Mouse (Mus musculus) forebrain, embryonic 16.5 days (tissue): ENCODE measurements at regions not wholly inside any gene's neighbourhood (a gene's known extent, or its start where the extent isn't known, plus 50 kb on each side); places are given as distances from the start of the nearest gene placed in this dataset.
A peak's percentile ranks its signal among the peaks of the same experiment; 100 is the strongest.

Source experiments
- ATAC-seq: fragments of 200-750 bp; cut with Nextera tagmentation; 2 replicates; pipeline ENCODE4 v1.8.0; 2017; ENCODE audit warnings: mild to moderate bottlenecking, moderate library complexity
- H3K27ac ChIP-seq: fragments of 300-500 bp; sonication (generic); 2 replicates; pipeline ENCODE4 v1.5.1; 2014; ENCODE audit warnings: low read length, control low read depth
- H3K27me3 ChIP-seq: fragments of 300-500 bp; sonication (generic); replicated peaks from 2 replicates; pipeline ENCODE4 v1.6.1; 2014; ENCODE audit warnings: low read length; ENCODE audit not compliant: control insufficient read depth, insufficient read depth
- H3K36me3 ChIP-seq: fragments of 300-500 bp; sonication (generic); 2 replicates; pipeline ENCODE4 v1.6.1; 2014; ENCODE audit not compliant: control insufficient read depth, insufficient read depth
- H3K4me1 ChIP-seq: fragments of 300-500 bp; sonication (generic); replicated peaks from 2 replicates; pipeline ENCODE4 v1.6.1; 2014; ENCODE audit warnings: low read length; ENCODE audit not compliant: control insufficient read depth, insufficient read depth
- H3K4me2 ChIP-seq: fragments of 300-500 bp; sonication (generic); 2 replicates; pipeline ENCODE4 v1.6.1; 2014; ENCODE audit warnings: mild to moderate bottlenecking, low read length, control low read depth
- H3K4me3 ChIP-seq: fragments of 300-500 bp; sonication (generic); replicated peaks from 2 replicates; pipeline ENCODE4 v1.5.1; 2014; ENCODE audit warnings: mild to moderate bottlenecking, low read length, control low read depth
- H3K9ac ChIP-seq: fragments of 300-500 bp; sonication (generic); replicated peaks from 2 replicates; pipeline ENCODE4 v1.6.1; 2014; ENCODE audit warnings: low read depth, low read length, control low read depth
- H3K9me3 ChIP-seq: fragments of 300-500 bp; sonication (generic); 2 replicates; pipeline ENCODE4 v1.6.1; 2016; ENCODE audit warnings: low read length; ENCODE audit not compliant: control insufficient read depth
- WGBS: fragments of 180-500 bp; shearing (Covaris S2); extraction: QIAGEN DNeasy Blood & Tissue Kit; methylation state at CpG from one replicate; pipeline ENCODE4 v1.1.7; 2014; 5-methylcytosine and 5-hydroxymethylcytosine counted together

DNA sequence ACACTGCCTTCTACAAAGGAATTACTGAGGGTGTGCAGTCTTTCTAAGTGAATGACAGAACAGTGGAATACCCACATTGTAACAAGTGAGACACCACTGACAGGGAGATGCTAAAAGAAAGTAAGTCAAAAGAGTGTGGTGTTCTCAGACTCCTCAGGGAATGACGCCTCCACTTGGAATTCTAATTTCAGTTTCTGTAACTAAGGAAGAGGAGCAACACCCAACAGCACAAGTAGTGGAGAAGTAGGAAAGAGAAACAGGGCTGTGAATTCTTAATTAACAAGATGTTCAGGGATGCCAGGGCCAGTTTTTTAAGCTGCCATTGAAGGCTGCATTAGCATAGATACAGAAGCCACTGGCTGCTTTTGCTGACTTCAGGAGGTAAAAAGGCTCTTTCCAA, 81.4 kb downstream of the Fscb start:
- H3K4me1 ChIP-seq, result no peaks in the 10 kb centered on the region
- no peaks in the 10 kb centered on the region for H3K27me3 ChIP-seq
- no peaks in the 10 kb centered on the region for H3K36me3 ChIP-seq
- H3K9ac ChIP-seq, result no peak overlapping the region
- no peak for ATAC-seq
- WGBS, result 83% methylated on average over 1 of the region's 1 CpGs
- no peak overlapping the region for H3K27ac ChIP-seq
- H3K4me3 ChIP-seq, result no peak overlapping the region
- H3K4me2 ChIP-seq, result no peak overlapping the region
- H3K9me3 ChIP-seq, result no peaks in the 10 kb centered on the region

DNA sequence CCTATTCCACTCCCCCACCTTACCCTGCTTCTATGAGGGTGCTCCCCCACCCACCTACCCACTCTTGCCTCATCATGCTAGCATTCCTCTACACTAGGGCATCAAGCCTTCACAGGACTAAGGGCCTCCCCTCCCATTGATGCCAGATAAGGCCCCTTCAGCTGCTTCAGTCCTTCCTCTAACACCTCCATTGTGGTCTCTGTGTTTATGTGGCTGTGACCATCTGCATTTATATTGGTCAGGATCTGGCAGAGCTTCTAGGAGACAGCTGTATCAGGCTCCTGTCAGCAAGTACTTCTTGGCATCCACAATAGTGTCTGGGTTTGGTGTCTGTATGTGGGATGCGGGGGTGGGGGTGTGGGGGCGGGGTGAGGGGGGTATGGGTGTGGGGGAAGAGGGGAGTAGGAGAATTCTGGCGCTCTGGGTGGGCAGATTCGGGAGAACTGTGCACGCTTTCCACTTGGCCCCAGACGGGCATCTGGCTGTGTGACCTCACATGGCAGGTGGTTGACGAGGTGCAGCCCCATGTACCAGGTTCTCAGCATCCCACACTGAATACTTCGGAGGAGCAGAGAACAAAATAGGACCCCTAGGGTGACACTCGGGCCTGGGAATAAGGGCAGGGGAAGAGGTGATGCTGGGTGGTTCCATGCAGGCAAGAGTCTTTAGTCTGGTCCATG, 84.6 kb downstream of the Fscb start:
- H3K36me3 ChIP-seq, result no peaks in the 10 kb centered on the region
- no peak overlapping the region for H3K9ac ChIP-seq
- no peak overlapping the region for H3K4me3 ChIP-seq
- whole genome bisulfite sequencing, result 56% methylated on average over 9 of the region's 9 CpGs
- H3K9me3 ChIP-seq, result no peaks in the 10 kb centered on the region
- H3K4me2 ChIP-seq, result no peak overlapping the region
- peak; percentile 36; the same call in 1 of the 2 replicates for ATAC-seq
- H3K27me3 ChIP-seq, result no peaks in the 10 kb centered on the region
- H3K27ac ChIP-seq, result no peak overlapping the region
- no peaks in the 10 kb centered on the region for H3K4me1 ChIP-seq

DNA sequence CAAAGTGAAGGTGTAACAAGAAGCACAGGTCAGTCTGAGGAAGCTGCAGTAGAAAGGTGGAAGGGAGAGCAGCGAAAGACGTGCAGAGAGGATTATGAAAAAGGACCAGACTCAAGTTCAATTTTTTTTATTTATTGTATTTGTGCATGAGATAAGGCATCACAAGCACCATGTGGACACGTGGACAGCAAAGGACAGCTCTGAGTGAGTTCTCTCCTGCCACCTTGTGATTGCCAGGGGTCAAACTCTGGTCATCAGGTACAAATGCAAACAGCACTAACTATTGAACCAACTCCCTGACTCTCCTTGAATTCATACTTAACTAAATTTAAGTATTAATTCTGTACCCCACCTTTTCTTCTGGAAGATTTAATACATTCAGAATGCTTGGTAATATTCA, 109.5 kb downstream of the Fscb start:
- Histone ChIP-seq H3K9ac (no peak overlapping the region), H3K4me1 (no peaks in the 10 kb centered on the region), H3K4me3 (no peak overlapping the region), H3K27ac (no peak overlapping the region), H3K36me3 (no peaks in the 10 kb centered on the region), H3K4me2 (no peak overlapping the region), H3K27me3 (no peaks in the 10 kb centered on the region), H3K9me3 (no peaks in the 10 kb centered on the region)
- ATAC-seq, result no peak
- WGBS, result 78% methylated on average over 3 of the region's 3 CpGs

DNA sequence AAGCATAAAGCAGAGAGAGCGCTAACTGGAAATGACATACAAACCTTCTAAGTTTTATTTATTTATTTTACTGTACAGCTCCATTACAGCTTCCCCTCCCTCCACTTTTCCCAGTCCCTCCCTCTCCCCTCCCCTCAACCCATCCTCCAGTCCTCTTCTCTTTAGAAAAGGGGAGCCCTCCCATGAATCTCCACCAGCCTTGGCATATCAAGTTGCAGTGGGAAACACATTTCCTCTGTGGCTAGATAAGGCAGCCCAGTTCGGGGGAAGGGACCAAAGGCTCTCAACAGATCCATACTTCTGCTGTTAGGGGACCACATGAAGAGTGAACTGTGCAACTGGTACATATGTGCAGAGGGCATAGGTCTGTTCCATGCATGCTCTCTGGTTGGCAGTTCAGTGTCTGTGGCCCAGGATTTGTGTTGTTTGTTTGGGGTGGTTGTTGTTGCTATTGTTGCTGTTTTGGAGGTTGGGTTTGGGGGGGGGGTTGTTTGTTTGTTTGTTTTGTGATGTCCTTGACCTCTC, 112.8 kb downstream of the Fscb start:
- H3K27ac ChIP-seq, result no peak overlapping the region
- H3K4me2 ChIP-seq, result no peak overlapping the region
- H3K9ac ChIP-seq, result no peak overlapping the region
- no peaks in the 10 kb centered on the region for H3K27me3 ChIP-seq
- no peaks in the 10 kb centered on the region for H3K9me3 ChIP-seq
- H3K4me1 ChIP-seq, result no peaks in the 10 kb centered on the region
- no peaks in the 10 kb centered on the region for H3K36me3 ChIP-seq
- no peak for ATAC-seq
- no peak overlapping the region for H3K4me3 ChIP-seq
- WGBS, result 87% methylated on average over 2 of the region's 2 CpGs

DNA sequence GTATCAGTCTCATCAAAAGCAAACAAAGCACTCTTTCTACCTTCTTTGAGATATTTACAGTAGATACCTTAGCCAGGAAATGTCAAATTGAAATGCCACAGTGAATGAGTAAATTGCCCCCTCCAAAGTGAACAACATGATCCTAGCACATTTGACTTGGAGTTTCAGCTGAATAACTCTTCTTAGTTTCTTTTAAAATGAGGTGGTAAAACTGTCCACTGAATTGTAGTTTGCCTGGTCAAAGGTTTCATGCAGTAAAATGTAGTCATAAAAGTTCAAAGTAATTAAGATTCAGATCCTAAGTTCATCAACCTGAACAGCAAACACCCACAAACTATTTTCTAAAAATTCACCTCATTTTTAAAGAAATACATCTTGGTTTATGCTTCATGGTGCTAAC, 113.8 kb downstream of the Fscb start:
- Histone ChIP-seq H3K9me3 (no peaks in the 10 kb centered on the region), H3K9ac (no peak overlapping the region), H3K4me2 (no peak overlapping the region), H3K36me3 (no peaks in the 10 kb centered on the region), H3K27ac (no peak overlapping the region), H3K27me3 (no peaks in the 10 kb centered on the region), H3K4me1 (no peaks in the 10 kb centered on the region), H3K4me3 (no peak overlapping the region)
- no peak for ATAC-seq

DNA sequence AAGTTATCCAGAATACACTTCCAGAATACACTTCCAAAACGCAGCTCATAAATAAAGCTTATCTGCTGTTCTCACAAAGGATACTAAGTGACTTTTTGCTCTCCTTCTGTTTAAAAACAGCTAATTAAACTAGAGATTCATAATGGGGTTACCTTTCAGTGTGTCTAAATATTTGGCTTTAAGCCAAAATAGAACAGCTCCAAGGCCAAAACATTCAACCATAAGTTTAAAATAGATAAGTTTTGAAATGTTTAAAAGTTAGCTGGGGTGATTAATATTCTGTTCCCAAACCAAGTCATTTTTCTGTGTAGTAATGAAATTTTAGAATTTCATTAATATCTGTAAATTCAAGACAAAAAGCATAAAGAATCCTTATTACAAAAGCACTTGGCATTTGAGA, 130.7 kb downstream of the Fscb start:
- Histone ChIP-seq H3K4me2 (no peak overlapping the region), H3K4me1 (no peaks in the 10 kb centered on the region), H3K27ac (no peak overlapping the region), H3K36me3 (no peaks in the 10 kb centered on the region), H3K27me3 (no peaks in the 10 kb centered on the region), H3K4me3 (no peak overlapping the region), H3K9ac (no peak overlapping the region), H3K9me3 (peaks cover 2% of the 10 kb centered on the region; the same call in 1 of the 2 replicates)
- ATAC-seq, result no peak
- 83% methylated on average over 1 of the region's 1 CpGs for WGBS

DNA sequence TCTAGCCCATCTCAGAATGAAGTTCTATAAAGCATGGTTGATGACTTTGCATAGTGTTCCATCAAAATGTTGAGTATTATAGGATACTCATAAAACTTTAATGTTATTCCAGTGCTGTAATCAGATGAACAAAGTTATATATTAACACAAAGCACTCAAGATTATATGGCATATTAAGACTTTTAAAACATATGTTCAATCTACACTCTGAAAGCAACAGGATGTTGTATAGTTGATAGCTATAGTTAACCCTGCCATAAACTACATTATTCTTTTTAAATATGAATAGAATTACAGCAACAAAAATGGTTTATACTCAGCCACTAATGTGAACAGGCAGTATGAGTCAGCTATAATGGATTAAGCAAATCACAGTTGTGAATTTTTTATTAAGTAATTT, 139.3 kb downstream of the Fscb start:
- no peak for ATAC-seq
- Histone ChIP-seq H3K4me1 (no peaks in the 10 kb centered on the region), H3K27ac (no peak overlapping the region), H3K9me3 (no peaks in the 10 kb centered on the region), H3K27me3 (no peaks in the 10 kb centered on the region), H3K9ac (no peak overlapping the region), H3K4me3 (no peak overlapping the region), H3K36me3 (no peaks in the 10 kb centered on the region), H3K4me2 (no peak overlapping the region)
